Mouse (Mus musculus): ENCODE data around the gene Pwwp2b.

- TF ChIP-seq POLR2A (IDR thresholded peaks at IDR 0.05; ENCODE audit: extremely low read depth, insufficient read depth, low read length) (no peak), CTCF (IDR thresholded peaks at IDR 0.05; ENCODE audit: extremely low read depth, insufficient read depth, low read length) (no peak)
Measured at GRCm38 (mm10) chr7:139229837-139230236, 18.4 kb upstream of the Pwwp2b start.

All from cortical plate, adult 2 months (tissue).